Mouse (Mus musculus) forebrain, embryonic 11.5 days (tissue): ENCODE data around the gene Lao1. TPM values are rescaled to one million over a fixed set of nuclear protein-coding genes. Genes with fewer than 3 reads are reported as not detected.
"Not testable (repeated sequence)": the region's sequence is repeated elsewhere in the genome, so short reads cannot be mapped to it uniquely, and the experiment has no call there.

Source experiments
- ATAC-seq: fragments of 200-750 bp; cut with Nextera tagmentation; replicated peaks from 2 replicates; pipeline ENCODE4 v1.8.0; 2017; ENCODE audit warnings: moderate TSS enrichment; ENCODE audit not compliant: low FRiP score
- DNase-seq: peaks from one replicate; pipeline ENCODE4 v3.0.0-alpha.2; 2017; ENCODE audit warnings: low spot score
- H3K27ac ChIP-seq: fragments of 300-500 bp; sonication (generic); 2 replicates; pipeline ENCODE4 v1.5.1; 2014; ENCODE audit warnings: low read depth, low read length
- H3K27me3 ChIP-seq: fragments of 300-500 bp; sonication (generic); 2 replicates; pipeline ENCODE4 v1.6.1; 2014; ENCODE audit warnings: mild to moderate bottlenecking, low read length, mixed read lengths; ENCODE audit not compliant: control insufficient read depth, insufficient read depth
- H3K36me3 ChIP-seq: fragments of 300-500 bp; sonication (generic); 2 replicates; pipeline ENCODE4 v1.6.1; 2014; ENCODE audit warnings: mild to moderate bottlenecking, low read length, moderate library complexity, mixed read lengths; ENCODE audit not compliant: control insufficient read depth, insufficient read depth
- H3K4me1 ChIP-seq: fragments of 300-500 bp; sonication (generic); replicated peaks from 2 replicates; pipeline ENCODE4 v1.6.1; 2014; ENCODE audit warnings: low read length, mixed read lengths; ENCODE audit not compliant: control insufficient read depth, insufficient read depth
- H3K4me2 ChIP-seq: fragments of 300-500 bp; sonication (generic); 2 replicates; pipeline ENCODE4 v1.6.1; 2014; ENCODE audit warnings: low read depth, mild to moderate bottlenecking, low read length, moderate library complexity, mixed read lengths; ENCODE audit not compliant: severe bottlenecking
- H3K4me3 ChIP-seq: fragments of 300-500 bp; sonication (generic); 2 replicates; pipeline ENCODE4 v1.5.1; 2014; ENCODE audit warnings: low read depth, low read length
- H3K9ac ChIP-seq: fragments of 300-500 bp; sonication (generic); 2 replicates; pipeline ENCODE4 v1.6.1; 2014; ENCODE audit warnings: low read length
- H3K9me3 ChIP-seq: fragments of 300-500 bp; sonication (generic); 2 replicates; pipeline ENCODE4 v1.6.1; 2016; ENCODE audit warnings: low read length, mixed read lengths; ENCODE audit not compliant: control insufficient read depth
- WGBS: fragments of 180-500 bp; shearing (Covaris S2); extraction: QIAGEN DNeasy Blood & Tissue Kit; methylation state at CpG from one replicate; pipeline ENCODE4 v1.1.7; 2014; 5-methylcytosine and 5-hydroxymethylcytosine counted together
- polyA plus RNA-seq: library from polyadenylated mRNA; unstranded; fragments of >200 nt; fragmentation: Nextera tagmentation; extraction: Ambion mirVana; gene quantifications from 2 replicates; pipeline ENCODE4 v1.2.1, GENCODE M21; 2014

Lao1 gene
- polyA plus RNA-seq, result not detected in 2 replicates

GRCm38 (mm10) chr4:118961141-118961628 is at the start of gene Lao1:
TSS of gene Lao1 (plus strand) at chr4:118961578.
- Histone ChIP-seq H3K27ac (no peak within 1 kb of the TSS), H3K27me3 (no peaks in the 10 kb centered on the region), H3K4me1 (no peaks in the 10 kb centered on the region), H3K4me2 (no peak within 1 kb of the TSS), H3K9me3 (no peaks in the 10 kb centered on the region), H3K4me3 (no peak within 1 kb of the TSS), H3K9ac (no peak within 1 kb of the TSS), H3K36me3 (no peaks in the 10 kb centered on the region)
- ATAC-seq (no peak), DNase-seq (no peak)
- 81% methylated on average over 2 of the region's 2 CpGs for WGBS

GRCm38 (mm10) chr4:118917365-118917764 is 44.0 kb upstream of the Lao1 start, which contains the start of gene Olfr1329:
TSS of gene Olfr1329 (minus strand) at chr4:118917465.
- not testable (repeated sequence) for H3K4me3 ChIP-seq, H3K27ac ChIP-seq, H3K4me1 ChIP-seq, H3K36me3 ChIP-seq, H3K27me3 ChIP-seq, DNase-seq, H3K9ac ChIP-seq, H3K9me3 ChIP-seq, ATAC-seq, H3K4me2 ChIP-seq
- 72% methylated on average over 2 of the region's 2 CpGs for WGBS

- 73% methylated on average over 3 of the region's 3 CpGs for WGBS
- H3K4me3 ChIP-seq, H3K27me3 ChIP-seq, H3K4me2 ChIP-seq, DNase-seq, H3K9ac ChIP-seq, ATAC-seq, H3K27ac ChIP-seq, H3K4me1 ChIP-seq, H3K36me3 ChIP-seq, H3K9me3 ChIP-seq: not testable (repeated sequence)
These were observed 30.1 kb upstream of the Lao1 start for GRCm38 (mm10) chr4:118931326-118931725.

GRCm38 (mm10) chr4:118938512-118938911 is 22.9 kb upstream of the Lao1 start, which contains the start of gene Olfr1328:
TSS of gene Olfr1328 (minus strand) at chr4:118938612.
- WGBS, result 83% methylated on average over 2 of the region's 2 CpGs
- ATAC-seq, result no peak

GRCm38 (mm10) chr4:118958812-118959211 is 2.6 kb upstream of the Lao1 start:
- Histone ChIP-seq H3K4me3 (no peak overlapping the region), H3K9me3 (no peaks in the 10 kb centered on the region), H3K4me1 (no peaks in the 10 kb centered on the region), H3K36me3 (no peaks in the 10 kb centered on the region), H3K27ac (no peak overlapping the region), H3K27me3 (no peaks in the 10 kb centered on the region), H3K9ac (no peak overlapping the region), H3K4me2 (no peak overlapping the region)
- 91% methylated on average over 7 of the region's 7 CpGs for WGBS
- ATAC-seq, result no peak
- no peak for DNase-seq

More at GRCm38 (mm10) chr4:118938512-118938911, 22.9 kb upstream of the Lao1 start, which contains the start of gene Olfr1328:
- H3K36me3 ChIP-seq, result no peaks in the 10 kb centered on the region
- no peak within 1 kb of the TSS for H3K4me3 ChIP-seq
- no peak for DNase-seq
- H3K4me2 ChIP-seq, result no peak within 1 kb of the TSS
- no peak within 1 kb of the TSS for H3K27ac ChIP-seq
- no peaks in the 10 kb centered on the region for H3K27me3 ChIP-seq
- no peak within 1 kb of the TSS for H3K9ac ChIP-seq
- H3K9me3 ChIP-seq, result no peaks in the 10 kb centered on the region
- no peaks in the 10 kb centered on the region for H3K4me1 ChIP-seq

GRCm38 (mm10) chr4:118967711-118968110 is 6.3 kb downstream of the Lao1 start:
- Histone ChIP-seq H3K4me1 (no peaks in the 10 kb centered on the region), H3K9me3 (no peaks in the 10 kb centered on the region), H3K36me3 (no peaks in the 10 kb centered on the region), H3K27ac (no peak overlapping the region), H3K27me3 (no peaks in the 10 kb centered on the region), H3K9ac (no peak overlapping the region), H3K4me2 (no peak overlapping the region), H3K4me3 (no peak overlapping the region)
- no peak for DNase-seq
- ATAC-seq, result no peak
- 92% methylated on average over 15 of the region's 15 CpGs for WGBS

- no peaks in the 10 kb centered on the region for H3K4me1 ChIP-seq
- ATAC-seq (no peak), DNase-seq (no peak)
- H3K9ac ChIP-seq, result no peak overlapping the region
- H3K36me3 ChIP-seq, result no peaks in the 10 kb centered on the region
- no peaks in the 10 kb centered on the region for H3K9me3 ChIP-seq
- no peak overlapping the region for H3K27ac ChIP-seq
- 87% methylated on average over 2 of the region's 2 CpGs for WGBS
- no peaks in the 10 kb centered on the region for H3K27me3 ChIP-seq
- no peak overlapping the region for H3K4me2 ChIP-seq
- no peak overlapping the region for H3K4me3 ChIP-seq
These were observed 11.9 kb downstream of the Lao1 start for GRCm38 (mm10) chr4:118973281-118973680.

- H3K4me3 ChIP-seq, result no peak overlapping the region
- no peaks in the 10 kb centered on the region for H3K4me1 ChIP-seq
- 87% methylated on average over 4 of the region's 4 CpGs for WGBS
- H3K4me2 ChIP-seq, result no peak overlapping the region
- H3K27me3 ChIP-seq, result no peaks in the 10 kb centered on the region
- no peak overlapping the region for H3K27ac ChIP-seq
- ATAC-seq (no peak), DNase-seq (no peak)
- H3K9me3 ChIP-seq, result no peaks in the 10 kb centered on the region
- H3K9ac ChIP-seq, result no peak overlapping the region
- H3K36me3 ChIP-seq, result no peaks in the 10 kb centered on the region
These were observed 23.9 kb downstream of the Lao1 start for GRCm38 (mm10) chr4:118985291-118985690.

GRCm38 (mm10) chr4:118988535-118988934 is 27.2 kb downstream of the Lao1 start:
- WGBS, result 8% methylated on average over 3 of the region's 3 CpGs
- Histone ChIP-seq H3K27ac (no peak overlapping the region), H3K9ac (no peak overlapping the region), H3K9me3 (no peaks in the 10 kb centered on the region), H3K4me2 (no peak overlapping the region), H3K27me3 (no peaks in the 10 kb centered on the region), H3K4me3 (no peak overlapping the region), H3K36me3 (no peaks in the 10 kb centered on the region), H3K4me1 (no peaks in the 10 kb centered on the region)
- DNase-seq, result no peak
- ATAC-seq, result no peak
